Mouse (Mus musculus) liver, postnatal 0 days (tissue): ENCODE measurements around the gene Drd1.

Experiments used
- CTCF ChIP-seq: sonication (generic); IDR thresholded peaks from 2 replicates; pipeline ENCODE4 v1.5.1; 2016; ENCODE audit warnings: antibody characterized with exemption, low read depth
- EP300 ChIP-seq: IDR thresholded peaks from 2 replicates; pipeline ENCODE4 v1.6.1; 2016; ENCODE audit warnings: antibody characterized with exemption, low read depth, mild to moderate bottlenecking

- TF ChIP-seq CTCF: no peak
- no peak for TF ChIP-seq EP300
These were observed 21.9 kb downstream of the Drd1 start for GRCm38 (mm10) chr13:54033653-54034052.
